ENCODE assay signal across 19 mouse cellular contexts in genomic region chr13:92098484-92098883, GRCm38 (mm10). TPM values are rescaled to one million over a fixed set of nuclear protein-coding genes. Genes with fewer than 3 reads are reported as not detected.
DNase-seq lines count a peak whose midpoint lies in the region; ATAC-seq and TF ChIP-seq lines count a peak whose summit lies in the region.
"Had no signal": no experiment of that assay in that cellular context is flagged by ENCODE, and none has a peak within 500 bp of the region (broad histone marks: within the 10 kb centered on the region; RNA-seq: fewer than 3 reads in every experiment).

No protein-coding gene starts in this region.

- H3K4me1 ChIP-seq in hindbrain, embryonic 14.5 days (replicated peaks; ENCODE audit: control insufficient read depth, insufficient read depth, low read length), result no peaks in the 10 kb centered on the region
- H3K4me1 ChIP-seq in hindbrain, embryonic 11.5 days (replicated peaks; ENCODE audit: control insufficient read depth, insufficient read depth, low read length), result no peaks in the 10 kb centered on the region
- peaks cover 5% of the 10 kb centered on the region; the same call in 1 of the 2 replicates for H3K4me1 ChIP-seq in neural tube, embryonic 13.5 days (replicated peaks)
- no peaks in the 10 kb centered on the region for H3K4me1 ChIP-seq in midbrain, embryonic 16.5 days (ENCODE audit: control insufficient read depth, insufficient read depth, low read length)
- H3K4me1 ChIP-seq in forebrain, postnatal 0 days (ENCODE audit: insufficient read depth), result no peaks in the 10 kb centered on the region
- H3K4me1 ChIP-seq: forebrain, embryonic 13.5 days had no signal

- no peak overlapping the region for H3K27ac ChIP-seq in hindbrain, embryonic 14.5 days
- H3K27ac ChIP-seq in hindbrain, embryonic 11.5 days (ENCODE audit: low read depth, low read length), result no peak overlapping the region
- no peak overlapping the region for H3K27ac ChIP-seq in neural tube, embryonic 13.5 days (replicated peaks)
- H3K27ac ChIP-seq in midbrain, embryonic 16.5 days (ENCODE audit: low read length), result no peak overlapping the region
- no peak overlapping the region for H3K27ac ChIP-seq in forebrain, postnatal 0 days (ENCODE audit: low read depth, low read length)
- H3K27ac ChIP-seq: embryonic facial prominence, embryonic 10.5 days; forebrain, embryonic 13.5 days; heart, embryonic 13.5 days had no signal

- TF ChIP-seq CTCF in forebrain, postnatal 0 days (IDR thresholded peaks at IDR 0.05; ENCODE audit: low read depth), result no peak

- WGBS in hindbrain, embryonic 14.5 days, result 59% methylated on average over 7 of the region's 7 CpGs
- WGBS in hindbrain, embryonic 11.5 days, result 82% methylated on average over 7 of the region's 7 CpGs
- 68% methylated on average over 7 of the region's 7 CpGs for whole genome bisulfite sequencing in neural tube, embryonic 13.5 days
- WGBS in midbrain, embryonic 16.5 days, result 67% methylated on average over 7 of the region's 7 CpGs
- WGBS in forebrain, postnatal 0 days, result 80% methylated on average over 7 of the region's 7 CpGs

- H3K27me3 ChIP-seq in hindbrain, embryonic 14.5 days (ENCODE audit: control insufficient read depth, insufficient read depth, low read length), result no peaks in the 10 kb centered on the region
- H3K27me3 ChIP-seq in hindbrain, embryonic 11.5 days (ENCODE audit: control insufficient read depth, insufficient read depth, low read length), result no peaks in the 10 kb centered on the region
- H3K27me3 ChIP-seq in neural tube, embryonic 13.5 days, result no peaks in the 10 kb centered on the region
- no peaks in the 10 kb centered on the region for H3K27me3 ChIP-seq in midbrain, embryonic 16.5 days (ENCODE audit: control insufficient read depth, insufficient read depth, low read depth, low read length)
- no peaks in the 10 kb centered on the region for H3K27me3 ChIP-seq in forebrain, postnatal 0 days (ENCODE audit: insufficient read depth, low read length)
- H3K27me3 ChIP-seq: CH12.LX; forebrain, embryonic 13.5 days; heart, embryonic 13.5 days had no signal

- no peak overlapping the region for H3K9ac ChIP-seq in hindbrain, embryonic 14.5 days
- H3K9ac ChIP-seq in hindbrain, embryonic 11.5 days (ENCODE audit: low read depth, low read length), result no peak overlapping the region
- H3K9ac ChIP-seq in neural tube, embryonic 13.5 days, result no peak overlapping the region
- no peak overlapping the region for H3K9ac ChIP-seq in midbrain, embryonic 16.5 days (ENCODE audit: low read depth, low read length)
- no peak overlapping the region for H3K9ac ChIP-seq in forebrain, postnatal 0 days
- H3K9ac ChIP-seq: forebrain, embryonic 13.5 days; heart, embryonic 13.5 days had no signal

- no peaks in the 10 kb centered on the region for H3K9me3 ChIP-seq in hindbrain, embryonic 14.5 days (ENCODE audit: control insufficient read depth, low read length)
- H3K9me3 ChIP-seq in hindbrain, embryonic 11.5 days (ENCODE audit: control insufficient read depth, low read length), result no peaks in the 10 kb centered on the region
- H3K9me3 ChIP-seq in neural tube, embryonic 13.5 days, result no peaks in the 10 kb centered on the region
- H3K9me3 ChIP-seq in midbrain, embryonic 16.5 days (replicated peaks; ENCODE audit: control insufficient read depth, low read length, poor library complexity, severe bottlenecking), result no peaks in the 10 kb centered on the region
- H3K9me3 ChIP-seq in forebrain, postnatal 0 days (ENCODE audit: low read length), result no peaks in the 10 kb centered on the region
- H3K9me3 ChIP-seq: embryonic facial prominence, embryonic 10.5 days; forebrain, embryonic 13.5 days; heart, embryonic 13.5 days had no signal

- no peak for DNase-seq in hindbrain, embryonic 14.5 days (ENCODE audit: low spot score)
- no peak for DNase-seq in hindbrain, embryonic 11.5 days (ENCODE audit: low spot score)
- DNase-seq in neural tube, embryonic 10.5 days (ENCODE audit: extremely low spot score, low spot score), result no peak
- DNase-seq in left cerebral cortex, postnatal 10 days (ENCODE audit: extremely low spot score in 1 of 2, low spot score in 2 of 2), result no peak
- DNase-seq in layer of hippocampus, postnatal 10 days (ENCODE audit: low spot score in 2 of 2), result no peak
- DNase-seq in forebrain, postnatal 0 days, result no peak
- DNase-seq: adrenal gland, adult 2 months; adrenal gland, postnatal 25 days; cerebellum, adult 2 months; cerebellum, postnatal 10 days; gastrocnemius, adult 2 months; gastrocnemius, postnatal 25 days; heart, postnatal 36 days had no signal

- H3K4me3 ChIP-seq in hindbrain, embryonic 14.5 days (replicated peaks; ENCODE audit: low read length), result no peak overlapping the region
- H3K4me3 ChIP-seq in hindbrain, embryonic 11.5 days (ENCODE audit: low read depth, low read length), result no peak overlapping the region
- H3K4me3 ChIP-seq in neural tube, embryonic 13.5 days, result no peak overlapping the region
- no peak overlapping the region for H3K4me3 ChIP-seq in midbrain, embryonic 16.5 days (ENCODE audit: low read depth, low read length)
- no peak overlapping the region for H3K4me3 ChIP-seq in forebrain, postnatal 0 days (ENCODE audit: low read depth, low read length)
- H3K4me3 ChIP-seq: embryonic facial prominence, embryonic 10.5 days; forebrain, embryonic 13.5 days; gastrocnemius, adult 2 months; heart, embryonic 13.5 days had no signal

- no peak overlapping the region for H3K4me2 ChIP-seq in hindbrain, embryonic 14.5 days (replicated peaks)
- H3K4me2 ChIP-seq in hindbrain, embryonic 11.5 days (replicated peaks; ENCODE audit: low read depth, low read length), result no peak overlapping the region
- no peak overlapping the region for H3K4me2 ChIP-seq in neural tube, embryonic 13.5 days
- no peak overlapping the region for H3K4me2 ChIP-seq in midbrain, embryonic 16.5 days (ENCODE audit: low read length)
- H3K4me2 ChIP-seq in forebrain, postnatal 0 days (ENCODE audit: low read depth), result no peak overlapping the region
- H3K4me2 ChIP-seq: forebrain, embryonic 13.5 days; heart, embryonic 13.5 days had no signal

- no peaks in the 10 kb centered on the region for H3K36me3 ChIP-seq in hindbrain, embryonic 14.5 days (replicated peaks; ENCODE audit: control insufficient read depth, insufficient read depth)
- H3K36me3 ChIP-seq in hindbrain, embryonic 11.5 days (ENCODE audit: control insufficient read depth, insufficient read depth, low read length), result no peaks in the 10 kb centered on the region
- H3K36me3 ChIP-seq in neural tube, embryonic 13.5 days, result no peaks in the 10 kb centered on the region
- H3K36me3 ChIP-seq in midbrain, embryonic 16.5 days (ENCODE audit: control insufficient read depth, insufficient read depth, low read length), result no peaks in the 10 kb centered on the region
- H3K36me3 ChIP-seq in forebrain, postnatal 0 days (ENCODE audit: insufficient read depth), result no peaks in the 10 kb centered on the region
- H3K36me3 ChIP-seq: embryonic facial prominence, embryonic 10.5 days; heart, embryonic 13.5 days had no signal

- ATAC-seq in hindbrain, embryonic 14.5 days (ENCODE audit: low FRiP score), result peak; percentile 56; the same call in 1 of the 2 replicates
- ATAC-seq in hindbrain, embryonic 11.5 days (ENCODE audit: low FRiP score), result no peak
- peak; percentile 77 for ATAC-seq in neural tube, embryonic 13.5 days (ENCODE audit: low read depth)
- ATAC-seq in midbrain, embryonic 16.5 days, result peak; percentile 62; the same call in 1 of the 2 replicates
- no peak for ATAC-seq in forebrain, postnatal 0 days
- ATAC-seq: forebrain, embryonic 13.5 days had no signal

- intact Hi-C loops in left cerebral cortex, postnatal 10 days (cut with DNase I), result no loop called here

RNA-seq across cellular contexts. Expression of gene Rasgrf2, which starts 33.0 kb away (rescaled TPM):
- 6.5 and 10.1 TPM in 2 replicates for polyA plus RNA-seq in hindbrain, embryonic 14.5 days (2014; fragmentation: Nextera tagmentation; extraction: Ambion mirVana)
- polyA plus RNA-seq in hindbrain, embryonic 11.5 days (2014; fragmentation: Nextera tagmentation; extraction: Ambion mirVana), result 0.12 and 0.81 TPM in 2 replicates
- polyA plus RNA-seq in neural tube, embryonic 13.5 days (2015; fragmentation: Nextera tagmentation; extraction: Ambion mirVana), result 1.4 and 1.7 TPM in 2 replicates
- 10.5 and 14.6 TPM in 2 replicates for polyA plus RNA-seq in midbrain, embryonic 16.5 days (2015; fragmentation: Nextera tagmentation; extraction: Ambion mirVana)
- total RNA-seq in left cerebral cortex, postnatal 10 days (2021), result 100 to 1,000 TPM; 109 to 121 TPM
- total RNA-seq in layer of hippocampus, postnatal 10 days (2021), result 10 to 100 TPM; 69.9 to 71.0 TPM
- 53.0 and 63.5 TPM in 2 replicates for total RNA-seq in forebrain, postnatal 0 days (2014; rRNA removed)
- polyA plus RNA-seq in forebrain, postnatal 0 days (2015; fragmentation: Nextera tagmentation; extraction: Ambion mirVana), result 4.4 and 7.0 TPM in 2 replicates

Comparison
In these comparisons a context has a peak if more than half of its experiments do, and no peak if none do; other contexts are left out.
1. ATAC-seq: peak in hindbrain, embryonic 14.5 days (single experiment), neural tube, embryonic 13.5 days (single experiment) and midbrain, embryonic 16.5 days (single experiment); none in hindbrain, embryonic 11.5 days (single experiment) and forebrain, postnatal 0 days (single experiment).